Mouse (Mus musculus): ENCODE data around the gene Spata5. TPM values are rescaled to one million over a fixed set of nuclear protein-coding genes. Genes with fewer than 3 reads are reported as not detected.
A peak's percentile ranks its signal among the peaks of the same experiment; 100 is the strongest.

Gene Spata5
- total and polyA plus RNA-seq, 3 experiments, result 33.5 to 67.6 TPM; not detected in 1

DNA sequence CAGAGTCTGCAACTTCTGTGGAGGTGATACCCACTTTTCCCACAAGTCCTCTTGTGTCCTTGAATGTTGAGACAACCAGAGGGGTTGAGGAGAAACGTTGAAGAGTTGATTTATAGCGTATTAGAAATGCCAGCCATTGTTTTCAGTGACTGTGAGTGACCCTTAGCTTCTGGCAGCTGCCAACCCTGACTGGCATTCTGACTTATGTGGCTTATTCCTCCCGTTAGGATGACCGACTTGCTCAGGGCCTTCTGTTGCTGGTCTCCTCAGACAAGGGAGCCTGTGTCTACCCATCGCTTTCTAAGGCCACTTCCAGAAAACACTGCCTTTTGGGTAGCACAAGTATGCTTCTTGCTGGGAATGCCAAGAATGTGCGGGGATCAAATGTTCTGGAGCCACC is 38.2 kb upstream of the Spata5 start:
- TF ChIP-seq E2F4 (IDR thresholded peaks at IDR 0.05; ENCODE audit: borderline replicate concordance, low read depth, low read length), result no peak
- TF ChIP-seq POLR2A (IDR thresholded peaks at IDR 0.05; ENCODE audit: control insufficient read depth in 1 of 2, insufficient read depth in 1 of 2, low read depth in 1 of 2, low read length in 2 of 2, poor library complexity in 1 of 2), result no peak
- TF ChIP-seq USF2 (IDR thresholded peaks at IDR 0.05; ENCODE audit: borderline replicate concordance in 1 of 2, insufficient read depth in 1 of 2, low read depth in 1 of 2, low read length in 2 of 2), result no peak
- TF ChIP-seq RAD21 (IDR thresholded peaks at IDR 0.05; ENCODE audit: low read depth, low read length), result no peak
- no peak for TF ChIP-seq MEF2A (IDR thresholded peaks at IDR 0.05; ENCODE audit: extremely low read depth, insufficient replicate concordance, low read depth, low read length, poor library complexity, severe bottlenecking)
- no peak for TF ChIP-seq ZC3H11A (IDR thresholded peaks at IDR 0.05; ENCODE audit: low read depth, low read length)
- no peak for TF ChIP-seq TBP (IDR thresholded peaks at IDR 0.05; ENCODE audit: low read depth, low read length)
- TF ChIP-seq MYC (IDR thresholded peaks at IDR 0.05; ENCODE audit: low read depth, low read length), result no peak
- no peak for TF ChIP-seq JUND (IDR thresholded peaks at IDR 0.05; ENCODE audit: low read depth, low read length)
- no peak for TF ChIP-seq MAZ (IDR thresholded peaks at IDR 0.05; ENCODE audit: low read depth, low read length)
- no peak for TF ChIP-seq EP300 (IDR thresholded peaks at IDR 0.05; ENCODE audit: low read depth in 1 of 2, low read length in 2 of 2)
- no peak for TF ChIP-seq ZMIZ1 (IDR thresholded peaks at IDR 0.05; ENCODE audit: low read depth, low read length)
- TF ChIP-seq MYB (IDR thresholded peaks at IDR 0.05; ENCODE audit: low read depth, low read length), result no peak
- no peak for TF ChIP-seq USF1 (IDR thresholded peaks at IDR 0.05; ENCODE audit: low read depth, low read length)
- TF ChIP-seq BHLHE40 (IDR thresholded peaks at IDR 0.05; ENCODE audit: borderline replicate concordance, low read depth, low read length), result no peak
- TF ChIP-seq ETS1 (IDR thresholded peaks at IDR 0.05; ENCODE audit: low read depth, low read length), result no peak
- TF ChIP-seq POLR2AphosphoS2 (IDR thresholded peaks at IDR 0.05; ENCODE audit: low read length), result no peak
- no peak for TF ChIP-seq GABPA (IDR thresholded peaks at IDR 0.05; ENCODE audit: low read depth, low read length)
- no peak for TF ChIP-seq CTCF (IDR thresholded peaks at IDR 0.05 in 2 of 3, conservative IDR thresholded peaks at IDR 0.05 in 1 of 3; ENCODE audit: control insufficient read depth in 1 of 3, insufficient read depth in 1 of 3, low read depth in 2 of 3, low read length in 3 of 3, poor library complexity in 1 of 3, severe bottlenecking in 1 of 3)
- no peaks in the 10 kb centered on the region for H3K27me3 ChIP-seq (ENCODE audit: control insufficient read depth in 1 of 2, insufficient read depth in 2 of 2, low read length in 2 of 2)

DNA sequence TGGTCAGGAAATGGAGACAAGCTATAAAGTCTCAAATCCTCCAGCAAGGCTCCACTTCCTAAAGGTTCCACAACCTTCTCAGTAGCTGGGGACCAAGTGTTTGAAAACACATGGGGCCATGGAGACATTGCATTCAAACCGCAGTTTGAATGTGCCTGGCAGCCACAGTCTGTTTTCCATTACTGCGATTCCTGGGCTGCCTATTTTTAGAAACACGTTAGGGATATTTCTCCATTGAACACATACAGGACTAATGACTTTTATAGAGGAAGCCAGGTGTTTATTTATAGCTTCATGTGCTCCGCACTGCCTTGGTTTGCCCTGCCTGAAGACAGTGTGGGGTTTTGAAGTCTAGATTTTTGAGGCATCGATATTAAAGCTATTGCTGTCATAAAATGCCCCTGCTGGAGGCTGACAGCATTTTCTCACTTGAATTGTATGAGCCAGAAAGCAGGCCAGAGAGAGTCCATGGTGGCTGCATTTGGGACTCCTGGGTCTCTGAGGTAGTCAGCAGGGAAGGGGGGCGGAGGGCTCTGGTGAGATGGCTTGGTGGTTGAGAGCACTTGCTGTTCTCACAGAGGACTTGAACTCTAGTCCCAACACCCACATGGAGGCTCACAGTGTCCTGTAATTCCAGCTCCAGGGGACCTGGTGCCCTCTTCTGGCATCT is 36.5 kb upstream of the Spata5 start:
- no peaks in the 10 kb centered on the region for H3K4me1 ChIP-seq (ENCODE audit: control insufficient read depth in 1 of 2, insufficient read depth in 2 of 2, low read length in 2 of 2)
- no peak overlapping the region for H3K4me3 ChIP-seq (ENCODE audit: control insufficient read depth in 1 of 2, insufficient read depth in 1 of 2, low read depth in 2 of 2, low read length in 2 of 2)
- no peaks in the 10 kb centered on the region for H3K9me3 ChIP-seq (replicated peaks; ENCODE audit: insufficient read depth, low read length)
- H3K79me2 ChIP-seq (ENCODE audit: control insufficient read depth, insufficient read depth, low read length, poor library complexity), result no peaks in the 10 kb centered on the region
- DNase-seq (ENCODE audit: low read depth, low spot score), result no peak
- H3K9ac ChIP-seq (ENCODE audit: control insufficient read depth, low read depth, low read length, poor library complexity, severe bottlenecking), result no peak overlapping the region
- no peak overlapping the region for H3K27ac ChIP-seq (ENCODE audit: control insufficient read depth, low read depth, low read length)
- H3K36me3 ChIP-seq (ENCODE audit: control insufficient read depth in 1 of 2, insufficient read depth in 2 of 2, low read length in 2 of 2), result no peaks in the 10 kb centered on the region
- no peaks in the 10 kb centered on the region for H3K27me3 ChIP-seq (ENCODE audit: control insufficient read depth in 1 of 2, insufficient read depth in 2 of 2, low read length in 2 of 2)
- no peak for TF ChIP-seq NELFE (IDR thresholded peaks at IDR 0.05; ENCODE audit: low read depth, low read length)
- TF ChIP-seq RAD21 (IDR thresholded peaks at IDR 0.05; ENCODE audit: low read depth, low read length), result peak; percentile 16
- peak in 2 of 3 experiments; percentile 4 to 18; a peak in 1 of 6 replicates for TF ChIP-seq CTCF (IDR thresholded peaks at IDR 0.05 in 2 of 3, conservative IDR thresholded peaks at IDR 0.05 in 1 of 3; ENCODE audit: control insufficient read depth in 1 of 3, insufficient read depth in 1 of 3, low read depth in 2 of 3, low read length in 3 of 3, poor library complexity in 1 of 3, severe bottlenecking in 1 of 3)

More for the DNA sequence above, 38.2 kb upstream of the Spata5 start:
- Histone ChIP-seq H3K4me3 (ENCODE audit: control insufficient read depth in 1 of 2, insufficient read depth in 1 of 2, low read depth in 2 of 2, low read length in 2 of 2) (no peak overlapping the region), H3K9ac (ENCODE audit: control insufficient read depth, low read depth, low read length, poor library complexity, severe bottlenecking) (no peak overlapping the region), H3K36me3 (ENCODE audit: control insufficient read depth in 1 of 2, insufficient read depth in 2 of 2, low read length in 2 of 2) (no peaks in the 10 kb centered on the region), H3K9me3 (replicated peaks; ENCODE audit: insufficient read depth, low read length) (no peaks in the 10 kb centered on the region), H3K79me2 (ENCODE audit: control insufficient read depth, insufficient read depth, low read length, poor library complexity) (no peaks in the 10 kb centered on the region), H3K4me1 (ENCODE audit: control insufficient read depth in 1 of 2, insufficient read depth in 2 of 2, low read length in 2 of 2) (no peaks in the 10 kb centered on the region), H3K27ac (ENCODE audit: control insufficient read depth, low read depth, low read length) (no peak overlapping the region)
- DNase-seq (ENCODE audit: low read depth, low spot score), result no peak

Measured in MEL (cell line).